Mouse (Mus musculus): ENCODE data around the gene Rps13.
A peak's percentile ranks its signal among the peaks of the same experiment; 100 is the strongest.
"Not testable (repeated sequence)": the region's sequence is repeated elsewhere in the genome, so short reads cannot be mapped to it uniquely, and the experiment has no call there.

Gene Rps13

GRCm38 (mm10) chr7:116333713-116334668 lies at the start of gene Rps13:
Rps13 (minus strand) TSS chr7:116334195.
- peak; percentile 92 for DNase-seq (ENCODE audit: extremely low read depth, insufficient read length, low spot score)

- not testable (repeated sequence) for DNase-seq (ENCODE audit: extremely low read depth, insufficient read length, low spot score)
These were observed 45.2 kb upstream of the Rps13 start for GRCm38 (mm10) chr7:116379181-116379580.

- no peak for DNase-seq (ENCODE audit: extremely low read depth, insufficient read length, low spot score)
These were observed 40.3 kb upstream of the Rps13 start for GRCm38 (mm10) chr7:116374284-116374683.

GRCm38 (mm10) chr7:116336226-116336625 lies 2.2 kb upstream of the Rps13 start:
- DNase-seq (ENCODE audit: extremely low read depth, insufficient read length, low spot score), result peak; percentile 58

GRCm38 (mm10) chr7:116335133-116335532 lies 1.1 kb upstream of the Rps13 start:
- no peak for DNase-seq (ENCODE audit: extremely low read depth, insufficient read length, low spot score)

GRCm38 (mm10) chr7:116334669-116335038 lies 659 bp upstream of the Rps13 start:
- no peak for DNase-seq (ENCODE audit: extremely low read depth, insufficient read length, low spot score)

- no peak for DNase-seq (ENCODE audit: extremely low read depth, insufficient read length, low spot score)
These were observed 2.7 kb downstream of the Rps13 start for GRCm38 (mm10) chr7:116331246-116331645.

- DNase-seq (ENCODE audit: extremely low read depth, insufficient read length, low spot score), result no peak
These were observed 4.1 kb downstream of the Rps13 start for GRCm38 (mm10) chr7:116329858-116330257.

GRCm38 (mm10) chr7:116328777-116329176 lies 5.2 kb downstream of the Rps13 start:
- no peak for DNase-seq (ENCODE audit: extremely low read depth, insufficient read length, low spot score)

GRCm38 (mm10) chr7:116327901-116328300 lies 6.1 kb downstream of the Rps13 start:
- no peak for DNase-seq (ENCODE audit: extremely low read depth, insufficient read length, low spot score)

GRCm38 (mm10) chr7:116323331-116323964 lies 10.5 kb downstream of the Rps13 start:
- peak; percentile 56 for DNase-seq (ENCODE audit: extremely low read depth, insufficient read length, low spot score)

GRCm38 (mm10) chr7:116309456-116309855 lies 24.5 kb downstream of the Rps13 start:
- DNase-seq (ENCODE audit: extremely low read depth, insufficient read length, low spot score), result no peak

GRCm38 (mm10) chr7:116308632-116308991 lies 25.4 kb downstream of the Rps13 start:
- DNase-seq (ENCODE audit: extremely low read depth, insufficient read length, low spot score), result no peak

- no peak for DNase-seq (ENCODE audit: extremely low read depth, insufficient read length, low spot score)
These were observed 25.9 kb downstream of the Rps13 start, which contains the start of gene Plekha7 for GRCm38 (mm10) chr7:116307871-116308631. Plekha7 (minus strand) TSS chr7:116308376.

- DNase-seq (ENCODE audit: extremely low read depth, insufficient read length, low spot score), result peak; percentile 75
These were observed 26.7 kb downstream of the Rps13 start for GRCm38 (mm10) chr7:116307099-116307870.

GRCm38 (mm10) chr7:116306601-116307000 lies 27.4 kb downstream of the Rps13 start:
- no peak for DNase-seq (ENCODE audit: extremely low read depth, insufficient read length, low spot score)

- no peak for DNase-seq (ENCODE audit: extremely low read depth, insufficient read length, low spot score)
These were observed 32.2 kb downstream of the Rps13 start for GRCm38 (mm10) chr7:116301661-116302311.

- no peak for DNase-seq (ENCODE audit: extremely low read depth, insufficient read length, low spot score)
These were observed 32.9 kb downstream of the Rps13 start for GRCm38 (mm10) chr7:116301144-116301543.

- DNase-seq (ENCODE audit: extremely low read depth, insufficient read length, low spot score), result no peak
These were observed 35.1 kb downstream of the Rps13 start for GRCm38 (mm10) chr7:116298851-116299250.

- no peak for DNase-seq (ENCODE audit: extremely low read depth, insufficient read length, low spot score)
These were observed 35.6 kb downstream of the Rps13 start for GRCm38 (mm10) chr7:116298389-116298788.

Data from 3134 (cell line).